Mouse (Mus musculus) midbrain, embryonic 12.5 days (tissue): Measurements from ENCODE around the gene Tppp2. TPM values are rescaled to one million over a fixed set of nuclear protein-coding genes. Genes with fewer than 3 reads are reported as not detected.

ENCODE experiments used
- ATAC-seq: fragments of 200-750 bp; cut with Nextera tagmentation; 2 replicates; pipeline ENCODE4 v1.8.0; 2017; ENCODE audit warnings: low read depth, moderate TSS enrichment, moderate library complexity; ENCODE audit not compliant: low FRiP score
- H3K27ac ChIP-seq: fragments of 300-500 bp; sonication (generic); replicated peaks from 2 replicates; pipeline ENCODE4 v1.5.1; 2016; ENCODE audit warnings: mild to moderate bottlenecking
- H3K27me3 ChIP-seq: fragments of 300-500 bp; sonication (generic); 2 replicates; pipeline ENCODE4 v1.6.1; 2016; ENCODE audit warnings: mild to moderate bottlenecking
- H3K36me3 ChIP-seq: fragments of 300-500 bp; sonication (generic); 2 replicates; pipeline ENCODE4 v1.6.1; 2016
- H3K4me1 ChIP-seq: fragments of 300-500 bp; sonication (generic); 2 replicates; pipeline ENCODE4 v1.6.1; 2016
- H3K4me2 ChIP-seq: fragments of 300-500 bp; sonication (generic); replicated peaks from 2 replicates; pipeline ENCODE4 v1.6.1; 2016; ENCODE audit warnings: mild to moderate bottlenecking, moderate library complexity
- H3K4me3 ChIP-seq: fragments of 300-500 bp; sonication (generic); 2 replicates; pipeline ENCODE4 v1.5.1; 2016; ENCODE audit warnings: mild to moderate bottlenecking
- H3K9ac ChIP-seq: fragments of 300-500 bp; sonication (generic); replicated peaks from 2 replicates; pipeline ENCODE4 v1.6.1; 2016; ENCODE audit warnings: mild to moderate bottlenecking, moderate library complexity
- H3K9me3 ChIP-seq: fragments of 300-500 bp; sonication (generic); 2 replicates; pipeline ENCODE4 v1.6.1; 2016; ENCODE audit warnings: mild to moderate bottlenecking
- WGBS: fragments of 180-500 bp; shearing (Covaris S2); methylation state at CpG from one replicate; pipeline ENCODE4 v1.1.7; 2016; 5-methylcytosine and 5-hydroxymethylcytosine counted together
- polyA plus RNA-seq: library from polyadenylated mRNA; unstranded; fragments of >200 nt; fragmentation: Nextera tagmentation; extraction: Ambion mirVana; gene quantifications from 2 replicates; pipeline ENCODE4 v1.2.1, GENCODE M21; 2016

Gene Tppp2
- not detected in 2 replicates for polyA plus RNA-seq

DNA sequence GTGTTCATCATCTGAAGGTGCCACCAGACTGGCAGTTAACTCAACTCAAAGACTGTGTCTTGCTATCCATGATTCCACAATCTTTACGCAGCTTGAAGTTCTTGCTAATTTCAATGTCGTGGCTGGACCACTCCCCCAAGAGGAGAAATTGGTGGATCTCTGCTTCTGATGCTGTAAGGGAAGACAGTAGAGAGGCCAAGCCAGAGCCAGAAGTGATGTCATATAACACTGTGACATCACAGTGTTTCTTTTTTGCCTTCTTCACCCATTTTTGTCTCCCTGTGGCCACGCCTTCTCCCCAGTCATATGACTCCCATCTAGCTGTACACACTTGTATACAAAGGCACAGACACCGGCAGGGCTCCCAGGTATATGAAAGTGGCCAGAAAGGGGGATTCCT is at the start of gene Tppp2:
TSS of gene Tppp2 (plus strand) at position 301 of the 400 bp plus-strand sequence.
- Histone ChIP-seq H3K36me3 (no peaks in the 10 kb centered on the region), H3K27ac (no peak within 1 kb of the TSS), H3K27me3 (peaks cover 17% of the 10 kb centered on the region), H3K4me1 (peaks cover 18% of the 10 kb centered on the region), H3K4me2 (no peak within 1 kb of the TSS), H3K9me3 (no peaks in the 10 kb centered on the region), H3K4me3 (no peak within 1 kb of the TSS), H3K9ac (no peak within 1 kb of the TSS)
- 85% methylated on average over 4 of the region's 4 CpGs for WGBS
- no peak for ATAC-seq

DNA sequence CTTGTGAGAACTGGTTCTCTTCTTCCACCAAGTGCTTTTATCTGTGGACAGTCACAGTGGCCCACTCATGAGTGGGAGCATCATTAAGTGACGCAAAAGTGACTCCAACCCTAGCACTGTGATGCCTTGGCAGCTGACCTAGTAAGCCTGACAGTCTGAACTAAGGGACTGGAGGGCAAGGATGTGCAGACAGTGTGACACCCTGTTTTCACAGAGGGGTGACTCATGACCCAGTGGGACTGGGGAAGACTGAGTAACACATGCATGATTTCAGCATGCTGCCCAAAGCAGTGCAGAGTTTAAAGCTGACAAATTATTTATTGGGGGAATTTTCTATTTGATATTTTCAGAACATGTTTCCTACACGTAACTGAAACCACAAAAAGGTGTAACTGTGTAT is 47.5 kb upstream of the Tppp2 start:
- Histone ChIP-seq H3K4me1 (no peaks in the 10 kb centered on the region), H3K27ac (no peak overlapping the region), H3K9me3 (no peaks in the 10 kb centered on the region), H3K4me3 (no peak overlapping the region), H3K9ac (no peak overlapping the region), H3K27me3 (no peaks in the 10 kb centered on the region), H3K4me2 (no peak overlapping the region), H3K36me3 (no peaks in the 10 kb centered on the region)
- 80% methylated on average over 2 of the region's 2 CpGs for WGBS
- ATAC-seq: no peak

DNA sequence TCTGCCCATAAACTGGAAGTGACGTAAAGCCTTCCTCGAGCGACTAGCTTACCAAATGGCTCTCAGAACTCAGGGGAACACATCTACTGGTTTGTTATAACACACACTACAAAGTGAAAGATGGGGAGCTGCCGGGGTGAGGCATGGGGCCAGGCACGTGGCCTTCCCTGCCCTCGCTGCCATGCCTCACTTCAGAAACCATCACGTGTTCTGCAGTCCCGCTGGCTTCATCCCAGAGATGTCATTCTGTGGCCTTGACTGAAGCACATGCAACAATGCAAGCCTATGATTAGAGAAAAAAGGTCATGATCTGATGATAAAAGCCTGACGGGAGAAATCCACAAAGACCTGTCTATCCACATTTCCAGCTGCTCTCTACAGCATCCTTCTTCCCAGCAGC is 46.5 kb upstream of the Tppp2 start:
- no peak overlapping the region for H3K27ac ChIP-seq
- H3K9me3 ChIP-seq: no peaks in the 10 kb centered on the region
- no peak for ATAC-seq
- no peaks in the 10 kb centered on the region for H3K27me3 ChIP-seq
- H3K4me2 ChIP-seq: no peak overlapping the region
- H3K4me3 ChIP-seq: no peak overlapping the region
- no peaks in the 10 kb centered on the region for H3K36me3 ChIP-seq
- H3K9ac ChIP-seq: no peak overlapping the region
- WGBS: 81% methylated on average over 9 of the region's 9 CpGs
- no peaks in the 10 kb centered on the region for H3K4me1 ChIP-seq

DNA sequence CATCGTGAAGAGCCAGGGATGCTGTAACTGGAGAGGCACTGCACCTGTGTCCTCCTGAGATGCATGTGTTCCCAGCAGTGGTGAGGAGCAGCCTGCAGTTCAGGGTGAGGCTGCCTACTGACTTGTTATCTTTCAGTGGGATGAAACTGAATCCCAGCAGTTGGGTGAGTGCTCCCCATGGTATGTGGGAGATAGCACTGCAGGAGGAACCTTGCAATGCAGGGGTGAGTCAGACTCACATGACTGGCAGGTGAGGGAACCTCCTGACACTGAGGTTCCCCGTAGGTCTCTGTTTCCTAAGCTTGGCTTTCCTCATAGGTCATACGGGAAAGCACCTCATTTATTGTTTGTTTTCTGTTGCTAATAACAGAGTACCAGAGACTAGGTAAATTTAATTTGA is 40.7 kb upstream of the Tppp2 start:
- Histone ChIP-seq H3K4me2 (no peak overlapping the region), H3K27ac (no peak overlapping the region), H3K9me3 (no peaks in the 10 kb centered on the region), H3K9ac (no peak overlapping the region), H3K36me3 (no peaks in the 10 kb centered on the region), H3K4me1 (no peaks in the 10 kb centered on the region), H3K4me3 (no peak overlapping the region), H3K27me3 (no peaks in the 10 kb centered on the region)
- WGBS: 77% methylated on average over 3 of the region's 3 CpGs
- no peak for ATAC-seq

GRCm38 (mm10) chr14:51883527-51884030 is 34.6 kb upstream of the Tppp2 start:
- Histone ChIP-seq H3K36me3 (peaks cover 19% of the 10 kb centered on the region), H3K4me2 (peak overlapping the region; percentile 65), H3K4me3 (peak overlapping the region; percentile 69), H3K27ac (peak overlapping the region; percentile 87), H3K27me3 (no peaks in the 10 kb centered on the region), H3K4me1 (peaks cover 12% of the 10 kb centered on the region), H3K9ac (no peak overlapping the region), H3K9me3 (no peaks in the 10 kb centered on the region)
- WGBS: 0% methylated on average over 4 of the region's 4 CpGs
- peak; percentile 53 for ATAC-seq

DNA sequence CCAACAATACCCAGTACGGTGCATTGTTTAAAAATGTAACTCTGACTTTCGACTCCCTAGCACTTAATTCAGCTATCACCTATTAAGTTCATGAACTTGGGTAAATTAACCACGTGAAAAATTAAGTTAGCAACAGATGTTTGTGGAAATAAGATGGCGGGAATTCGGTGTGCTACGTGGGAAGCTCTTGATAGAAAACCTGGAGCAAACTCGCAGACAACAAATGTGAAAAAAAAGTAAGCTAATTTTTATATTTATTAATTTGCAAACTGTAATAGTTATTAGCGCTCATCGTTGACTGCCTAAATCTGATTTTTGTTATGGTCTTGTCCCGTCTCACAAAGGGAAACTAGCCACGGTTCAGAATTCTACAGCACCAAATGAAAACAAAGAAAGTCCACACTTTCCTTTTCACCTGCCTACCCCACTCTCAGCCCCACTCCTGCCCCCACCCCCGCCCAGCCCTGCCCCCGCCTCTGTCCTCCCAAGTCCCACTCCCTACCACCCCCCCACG is 34.1 kb upstream of the Tppp2 start:
- Histone ChIP-seq H3K4me1 (peaks cover 12% of the 10 kb centered on the region), H3K27ac (peak overlapping the region; percentile 87), H3K9me3 (no peaks in the 10 kb centered on the region), H3K9ac (peak overlapping the region; percentile 56), H3K36me3 (peaks cover 24% of the 10 kb centered on the region), H3K27me3 (no peaks in the 10 kb centered on the region), H3K4me3 (peak overlapping the region; percentile 69), H3K4me2 (peak overlapping the region; percentile 65)
- WGBS: 1% methylated on average over 14 of the region's 14 CpGs
- ATAC-seq: peak; percentile 57

- ATAC-seq: peak; percentile 97
- peak within 1 kb of the TSS; percentile 65 for H3K4me2 ChIP-seq
- H3K27ac ChIP-seq: peak within 1 kb of the TSS; percentile 87
- no peaks in the 10 kb centered on the region for H3K27me3 ChIP-seq
- H3K36me3 ChIP-seq: peaks cover 31% of the 10 kb centered on the region
- under 1% methylated on average over 43 of the region's 43 CpGs for WGBS
- peaks cover 12% of the 10 kb centered on the region for H3K4me1 ChIP-seq
- H3K9me3 ChIP-seq: no peaks in the 10 kb centered on the region
- H3K9ac ChIP-seq: peak within 1 kb of the TSS; percentile 78
- H3K4me3 ChIP-seq: peak within 1 kb of the TSS; percentile 69
These were observed 33.5 kb upstream of the Tppp2 start, which contains the start of gene Mettl17 for GRCm38 (mm10) chr14:51884598-51885331. Mettl17 (plus strand) TSS chr14:51884842.

DNA sequence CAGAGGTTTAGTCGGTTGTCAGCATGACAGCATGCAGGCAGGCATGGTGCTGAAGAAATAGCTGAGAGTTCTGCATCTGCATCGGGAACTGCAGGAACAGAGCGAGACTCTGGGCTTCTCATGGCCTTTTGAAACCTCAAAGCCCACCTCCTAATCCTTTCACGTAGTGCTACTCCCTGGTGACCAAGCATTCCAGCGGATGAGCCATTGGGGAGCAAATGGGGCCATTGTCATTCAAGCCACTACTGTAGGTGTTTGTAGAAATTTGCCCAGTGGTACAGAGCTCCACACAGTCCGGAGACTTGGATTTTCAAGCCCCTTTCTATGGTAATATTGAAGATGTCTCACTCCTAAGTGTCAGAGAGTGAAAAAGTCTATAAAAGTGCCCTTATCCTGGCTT is 32.2 kb upstream of the Tppp2 start:
- Histone ChIP-seq H3K4me3 (peak overlapping the region; percentile 69), H3K4me2 (peak overlapping the region; percentile 65), H3K9me3 (no peaks in the 10 kb centered on the region), H3K27me3 (no peaks in the 10 kb centered on the region), H3K4me1 (peaks cover 12% of the 10 kb centered on the region), H3K27ac (no peak overlapping the region), H3K36me3 (peaks cover 43% of the 10 kb centered on the region), H3K9ac (no peak overlapping the region)
- no peak for ATAC-seq
- 39% methylated on average over 6 of the region's 6 CpGs for WGBS

GRCm38 (mm10) chr14:51889833-51890232 is 28.4 kb upstream of the Tppp2 start:
- no peak for ATAC-seq
- Histone ChIP-seq H3K4me3 (no peak overlapping the region), H3K9ac (no peak overlapping the region), H3K27me3 (no peaks in the 10 kb centered on the region), H3K4me1 (peaks cover 12% of the 10 kb centered on the region), H3K27ac (no peak overlapping the region), H3K9me3 (no peaks in the 10 kb centered on the region), H3K36me3 (peaks cover 68% of the 10 kb centered on the region), H3K4me2 (no peak overlapping the region)
- WGBS: 91% methylated on average over 6 of the region's 6 CpGs

DNA sequence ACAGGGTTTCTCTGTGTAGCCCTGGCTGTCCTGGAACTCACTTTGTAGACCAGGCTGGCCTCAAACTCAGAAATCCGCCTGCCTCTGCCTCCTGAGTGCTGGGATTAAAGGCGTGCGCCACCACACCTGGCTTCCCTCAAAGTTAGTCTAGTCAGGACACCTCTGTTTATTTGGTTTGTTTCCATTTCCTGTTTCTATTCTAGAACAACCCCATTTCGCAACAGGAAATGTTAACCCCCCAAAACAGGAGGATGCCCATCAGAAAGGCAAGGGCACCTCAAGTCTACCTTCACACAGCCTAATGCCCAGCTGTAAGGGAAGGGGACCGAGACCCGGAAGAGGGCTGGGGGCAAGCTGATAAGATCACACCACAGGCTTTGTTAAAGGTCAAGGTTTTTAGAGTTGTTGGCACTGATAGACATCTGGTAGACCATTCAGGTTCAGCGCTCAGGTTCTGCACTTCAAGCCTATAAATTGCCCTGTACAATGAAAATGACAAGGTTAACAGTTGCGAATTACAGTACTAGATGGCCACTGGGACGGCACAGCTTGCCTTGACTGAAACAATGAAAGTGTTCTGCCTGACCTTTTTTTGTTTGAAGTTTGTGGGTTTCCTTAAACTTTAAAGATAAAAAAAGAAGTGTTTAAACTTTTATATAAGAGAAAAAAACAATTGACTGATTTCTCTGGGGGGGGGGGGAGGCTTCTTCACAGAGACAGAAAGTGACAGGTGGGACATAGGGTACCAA is 25.9 kb upstream of the Tppp2 start, which contains the start of gene Slc39a2:
TSS of gene Slc39a2 (plus strand) at position 699 of the 749 bp plus-strand sequence.
- no peak for ATAC-seq
- no peak within 1 kb of the TSS for H3K4me3 ChIP-seq
- H3K4me1 ChIP-seq: no peaks in the 10 kb centered on the region
- WGBS: 95% methylated on average over 9 of the region's 9 CpGs
- H3K9me3 ChIP-seq: no peaks in the 10 kb centered on the region
- H3K27ac ChIP-seq: no peak within 1 kb of the TSS
- H3K27me3 ChIP-seq: no peaks in the 10 kb centered on the region
- no peak within 1 kb of the TSS for H3K4me2 ChIP-seq
- no peak within 1 kb of the TSS for H3K9ac ChIP-seq
- H3K36me3 ChIP-seq: peaks cover 65% of the 10 kb centered on the region

DNA sequence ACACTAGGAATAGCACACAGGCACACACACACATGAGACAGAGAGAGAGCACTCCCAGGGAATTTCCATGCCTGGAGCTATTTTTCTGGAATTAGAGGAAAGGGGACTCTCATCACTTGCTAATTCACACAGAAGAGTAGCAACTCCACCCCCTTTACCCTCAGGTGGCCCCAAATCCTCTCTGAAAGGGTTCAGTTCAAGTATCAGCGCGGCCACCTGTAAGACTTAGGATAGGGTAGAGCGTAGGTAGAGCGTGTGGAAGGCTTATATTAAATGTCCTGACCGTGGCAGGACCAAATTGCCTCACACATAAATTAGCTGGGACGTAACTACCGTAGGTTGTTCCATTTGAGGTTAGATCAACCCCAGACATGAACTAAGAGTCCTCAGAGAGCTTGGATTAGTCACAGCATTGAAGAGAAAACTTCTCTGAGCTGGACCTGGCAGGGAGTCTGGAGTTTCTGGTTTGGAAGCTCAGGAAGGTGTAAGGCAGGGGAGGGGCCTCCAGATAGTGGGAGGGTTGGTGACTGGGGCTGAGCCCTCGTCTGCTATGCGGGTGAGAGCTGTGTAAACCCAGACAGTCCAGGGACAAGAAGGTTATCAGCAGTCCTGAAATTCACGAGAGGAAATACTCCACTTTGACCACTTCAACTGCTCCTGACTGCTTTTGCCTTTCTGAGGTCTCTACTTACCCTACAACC is 25.0 kb upstream of the Tppp2 start:
- Histone ChIP-seq H3K4me2 (no peak overlapping the region), H3K9me3 (no peaks in the 10 kb centered on the region), H3K27ac (no peak overlapping the region), H3K27me3 (no peaks in the 10 kb centered on the region), H3K9ac (no peak overlapping the region), H3K4me3 (no peak overlapping the region), H3K4me1 (no peaks in the 10 kb centered on the region), H3K36me3 (peaks cover 58% of the 10 kb centered on the region)
- WGBS: 27% methylated on average over 10 of the region's 10 CpGs
- no peak for ATAC-seq
